Mouse (Mus musculus): ENCODE results near the gene Mas1. TPM values are rescaled to one million over a fixed set of nuclear protein-coding genes. Genes with fewer than 3 reads are reported as not detected.

Gene Mas1
- polyA plus RNA-seq, 1 experiment: not detected

- TF ChIP-seq GATA1 (IDR thresholded peaks at IDR 0.05; ENCODE audit: borderline replicate concordance, low read length): no peak
- TF ChIP-seq FLI1 (IDR thresholded peaks at IDR 0.05; ENCODE audit: low read length): no peak
- H3K4me3 ChIP-seq (replicated peaks): no peak overlapping the region
- no peaks in the 10 kb centered on the region for H3K4me1 ChIP-seq
- peaks cover 25% of the 10 kb centered on the region for H3K27me3 ChIP-seq (replicated peaks)
- H3K9me3 ChIP-seq: no peaks in the 10 kb centered on the region
- H3K36me3 ChIP-seq (replicated peaks; ENCODE audit: low read length): no peaks in the 10 kb centered on the region
Observed at GRCm38 (mm10) chr17:12804584-12805445, 63.1 kb downstream of the Mas1 start.

DNA sequence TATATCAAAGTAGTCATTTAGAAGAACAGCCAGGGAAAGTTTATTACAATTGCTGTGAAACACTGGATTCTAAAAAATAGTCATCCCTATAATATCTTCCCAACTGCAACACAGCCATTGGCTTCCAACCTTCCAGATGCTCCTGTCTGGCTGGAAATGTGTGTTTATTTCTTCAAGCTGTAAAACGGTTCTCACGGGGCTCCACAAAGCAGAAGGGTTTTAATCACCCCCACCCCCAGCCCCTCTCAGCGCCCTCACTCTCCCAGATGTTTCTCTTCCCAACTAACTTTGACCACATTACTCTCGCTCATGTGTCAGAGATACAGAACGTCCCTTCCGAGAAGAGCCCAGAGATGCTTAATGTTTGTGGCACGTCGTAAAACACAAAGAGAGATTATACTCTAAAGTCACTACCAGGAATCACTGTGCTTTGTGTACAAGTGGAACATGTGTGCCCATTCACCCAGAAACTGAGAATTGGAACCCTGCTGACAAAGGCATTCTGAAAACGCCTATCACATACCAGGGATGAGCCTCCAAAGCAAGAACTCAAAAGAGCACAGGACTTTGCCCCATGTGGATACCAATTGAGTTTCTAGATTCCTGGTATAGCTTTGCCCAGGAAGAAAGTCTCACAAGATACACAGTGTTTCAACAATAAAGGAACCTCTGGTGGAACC lies 65.9 kb downstream of the Mas1 start:
- H3K36me3 ChIP-seq (replicated peaks; ENCODE audit: low read length): no peaks in the 10 kb centered on the region
- H3K4me1 ChIP-seq: no peaks in the 10 kb centered on the region
- H3K9me3 ChIP-seq: no peaks in the 10 kb centered on the region
- peaks cover 25% of the 10 kb centered on the region for H3K27me3 ChIP-seq (replicated peaks)
- TF ChIP-seq GATA1 (IDR thresholded peaks at IDR 0.05; ENCODE audit: borderline replicate concordance, low read length) (no peak), FLI1 (IDR thresholded peaks at IDR 0.05; ENCODE audit: low read length) (no peak)
- no peak overlapping the region for H3K4me3 ChIP-seq (replicated peaks)

DNA sequence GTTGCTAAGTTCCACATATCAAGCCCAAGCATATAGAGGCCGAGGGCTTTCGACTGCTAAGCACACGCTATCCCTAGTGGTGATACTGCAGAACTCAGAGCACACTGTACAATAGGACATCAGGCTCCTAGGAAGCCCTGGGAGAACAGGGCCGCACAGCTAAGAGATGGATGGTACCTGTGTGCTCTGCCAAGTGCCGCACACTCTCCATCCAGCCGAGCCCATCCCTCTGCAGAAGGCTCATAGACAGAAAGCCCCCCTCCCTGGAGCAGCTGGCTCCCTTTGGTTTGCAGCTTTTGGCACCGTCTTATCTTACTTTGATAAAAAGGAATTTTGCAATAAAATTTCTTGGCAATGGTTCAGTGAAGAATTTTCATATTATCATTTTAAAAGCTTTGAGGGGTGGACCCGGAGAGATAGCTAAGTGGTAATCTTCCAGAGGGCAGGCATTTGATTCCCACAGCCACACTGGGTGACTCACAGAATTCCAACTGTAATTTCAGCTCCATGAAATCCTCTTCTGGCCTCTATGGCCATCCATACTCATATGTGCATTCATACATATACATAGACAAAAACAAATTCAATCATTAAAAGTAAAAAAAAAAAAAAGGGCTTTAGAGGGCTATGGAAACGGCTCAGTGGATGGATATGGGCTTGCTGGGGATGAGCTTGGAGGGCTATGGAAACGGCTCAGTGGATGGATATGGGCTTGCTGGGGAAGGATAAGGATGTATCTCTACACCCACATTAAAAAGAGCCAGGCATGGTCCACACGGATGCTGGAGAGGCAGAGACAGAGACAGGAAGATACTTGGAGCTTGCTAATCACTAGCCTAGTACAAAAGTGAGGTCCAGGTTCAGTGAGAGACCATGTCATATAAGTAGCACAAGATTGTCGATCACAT lies 68.3 kb downstream of the Mas1 start:
- Histone ChIP-seq H3K4me3 (replicated peaks) (no peak overlapping the region), H3K4me1 (no peaks in the 10 kb centered on the region), H3K36me3 (replicated peaks; ENCODE audit: low read length) (no peaks in the 10 kb centered on the region), H3K9me3 (no peaks in the 10 kb centered on the region), H3K27me3 (replicated peaks) (peaks cover 24% of the 10 kb centered on the region)
- TF ChIP-seq GATA1 (IDR thresholded peaks at IDR 0.05; ENCODE audit: borderline replicate concordance, low read length) (no peak), FLI1 (IDR thresholded peaks at IDR 0.05; ENCODE audit: low read length) (no peak)

- Histone ChIP-seq H3K36me3 (replicated peaks; ENCODE audit: low read length) (no peaks in the 10 kb centered on the region), H3K4me3 (replicated peaks) (no peak overlapping the region), H3K4me1 (peaks cover 9% of the 10 kb centered on the region), H3K9me3 (no peaks in the 10 kb centered on the region), H3K27me3 (replicated peaks) (peaks cover 30% of the 10 kb centered on the region)
- TF ChIP-seq GATA1 (IDR thresholded peaks at IDR 0.05; ENCODE audit: borderline replicate concordance, low read length) (no peak), FLI1 (IDR thresholded peaks at IDR 0.05; ENCODE audit: low read length) (no peak)
Observed at GRCm38 (mm10) chr17:12798571-12798970, 69.4 kb downstream of the Mas1 start.

DNA sequence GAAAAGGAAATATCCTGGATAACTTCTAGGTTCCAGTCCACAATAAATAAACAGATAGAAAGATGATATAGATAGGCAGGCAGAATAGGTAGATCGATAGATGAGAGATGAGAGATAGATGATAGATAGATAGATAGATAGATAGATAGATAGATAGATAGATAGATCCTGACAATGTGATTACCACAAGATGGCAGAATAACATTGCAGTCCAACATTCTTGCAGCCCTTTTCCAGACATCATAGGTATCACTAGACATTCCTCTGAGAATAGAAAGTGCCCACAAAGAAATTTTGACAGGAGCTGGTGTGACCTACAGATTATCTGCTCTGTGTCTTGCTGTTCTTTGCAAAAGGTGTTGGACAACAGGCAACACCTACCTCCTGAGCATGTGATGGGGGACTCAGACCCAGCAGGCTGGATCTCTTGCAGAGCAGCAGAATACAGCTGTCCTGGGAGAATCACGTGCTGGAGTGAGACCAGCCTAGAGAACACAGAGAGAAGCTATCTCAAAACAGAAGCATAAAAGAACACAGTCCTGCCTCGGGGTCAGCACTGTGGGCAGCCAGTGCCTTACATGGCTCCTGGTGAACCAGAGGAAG lies 70.4 kb downstream of the Mas1 start:
- H3K36me3 ChIP-seq (replicated peaks; ENCODE audit: low read length): no peaks in the 10 kb centered on the region
- peaks cover 13% of the 10 kb centered on the region for H3K4me1 ChIP-seq
- H3K9me3 ChIP-seq: no peaks in the 10 kb centered on the region
- H3K27me3 ChIP-seq (replicated peaks): peaks cover 32% of the 10 kb centered on the region
- no peak for TF ChIP-seq FLI1 (IDR thresholded peaks at IDR 0.05; ENCODE audit: low read length)
- TF ChIP-seq GATA1 (IDR thresholded peaks at IDR 0.05; ENCODE audit: borderline replicate concordance, low read length): no peak
- no peak overlapping the region for H3K4me3 ChIP-seq (replicated peaks)

DNA sequence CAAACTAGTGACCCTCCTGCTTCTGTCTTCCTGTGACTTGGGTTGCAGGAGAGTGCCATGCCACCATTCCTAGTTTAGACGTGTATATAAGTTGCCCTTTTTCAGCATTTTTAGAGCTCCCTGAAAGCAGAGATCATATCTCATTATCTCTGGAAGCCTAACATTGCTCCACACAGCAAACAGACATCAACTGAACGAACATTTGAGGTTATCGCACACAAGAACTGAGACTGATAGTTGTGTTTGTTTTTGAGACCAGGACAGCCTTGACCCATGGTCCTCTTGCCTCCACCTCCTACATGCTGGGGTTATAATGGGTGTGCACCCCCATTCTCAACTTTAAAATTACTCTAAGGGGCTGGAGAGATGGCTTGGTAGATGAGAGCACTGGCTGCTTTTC lies 71.3 kb downstream of the Mas1 start:
- Histone ChIP-seq H3K27me3 (replicated peaks) (peaks cover 33% of the 10 kb centered on the region), H3K36me3 (replicated peaks; ENCODE audit: low read length) (no peaks in the 10 kb centered on the region), H3K4me3 (replicated peaks) (no peak overlapping the region), H3K9me3 (no peaks in the 10 kb centered on the region), H3K4me1 (peaks cover 17% of the 10 kb centered on the region)
- TF ChIP-seq FLI1 (IDR thresholded peaks at IDR 0.05; ENCODE audit: low read length): no peak
- no peak for TF ChIP-seq GATA1 (IDR thresholded peaks at IDR 0.05; ENCODE audit: borderline replicate concordance, low read length)

- no peaks in the 10 kb centered on the region for H3K36me3 ChIP-seq (replicated peaks; ENCODE audit: low read length)
- H3K4me1 ChIP-seq: peaks cover 30% of the 10 kb centered on the region
- H3K4me3 ChIP-seq (replicated peaks): no peak overlapping the region
- peaks cover 28% of the 10 kb centered on the region for H3K27me3 ChIP-seq (replicated peaks)
- peaks cover 2% of the 10 kb centered on the region; the same call in 1 of the 2 replicates for H3K9me3 ChIP-seq
- no peak for TF ChIP-seq FLI1 (IDR thresholded peaks at IDR 0.05; ENCODE audit: low read length)
- TF ChIP-seq GATA1 (IDR thresholded peaks at IDR 0.05; ENCODE audit: borderline replicate concordance, low read length): no peak
Observed at GRCm38 (mm10) chr17:12793660-12794406, 74.1 kb downstream of the Mas1 start.

DNA sequence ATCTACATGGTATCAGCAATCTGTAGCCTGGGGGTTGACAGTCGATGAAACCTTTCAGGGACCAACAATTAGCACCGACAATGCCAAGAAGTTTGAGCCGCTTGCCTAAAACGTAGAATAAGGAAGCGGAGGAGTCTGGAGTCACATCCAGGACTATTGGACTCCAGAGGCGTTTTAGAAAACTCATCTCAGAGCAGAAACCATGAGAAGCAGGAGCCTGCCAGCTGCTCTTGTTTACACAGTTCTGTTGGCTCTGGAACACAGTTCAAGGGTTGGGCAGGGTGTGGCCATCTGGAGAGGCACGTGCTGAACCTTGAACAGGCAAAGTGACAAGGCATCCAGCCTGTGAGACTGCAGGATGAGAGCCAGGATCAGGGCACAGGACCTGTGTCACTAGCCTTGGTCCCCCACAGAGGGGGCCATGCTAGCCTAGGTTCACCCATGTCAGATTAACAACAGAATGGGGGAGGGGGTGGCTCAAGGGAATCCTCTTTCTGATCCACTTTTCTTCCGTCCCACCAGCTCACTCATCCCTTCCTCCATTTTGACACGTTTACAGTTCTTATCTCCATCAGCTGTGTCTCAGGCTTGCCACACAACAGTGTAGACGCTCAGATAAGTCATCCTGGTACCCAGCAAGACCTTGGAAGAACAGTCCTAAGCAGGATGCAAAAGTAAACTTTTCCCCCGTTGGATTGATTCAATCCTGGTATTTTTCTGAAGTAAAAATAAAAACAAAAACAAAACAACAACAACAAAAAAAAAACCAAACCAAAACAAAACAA lies 75.3 kb downstream of the Mas1 start:
- Histone ChIP-seq H3K27me3 (replicated peaks) (peaks cover 23% of the 10 kb centered on the region), H3K9me3 (peaks cover 14% of the 10 kb centered on the region), H3K4me3 (replicated peaks) (no peak overlapping the region), H3K4me1 (peaks cover 30% of the 10 kb centered on the region), H3K36me3 (replicated peaks; ENCODE audit: low read length) (no peaks in the 10 kb centered on the region)
- no peak for TF ChIP-seq GATA1 (IDR thresholded peaks at IDR 0.05; ENCODE audit: borderline replicate concordance, low read length)
- no peak for TF ChIP-seq FLI1 (IDR thresholded peaks at IDR 0.05; ENCODE audit: low read length)

Data from megakaryocyte, embryonic 14.5 days (primary cell).